Mouse (Mus musculus): Measurements from ENCODE around the gene Pomgnt1. TPM values are rescaled to one million over a fixed set of nuclear protein-coding genes. Genes with fewer than 3 reads are reported as not detected.

Gene Pomgnt1
- 37.1 to 52.2 TPM (median 44.0 TPM) in 4 replicates for total RNA-seq (2023)

GRCm38 (mm10) chr4:116123602-116124519 lies at the start of gene Pomgnt1, which contains the start of gene Rad54l:
Pomgnt1 (plus strand) TSS chr4:116123840.
Rad54l (minus strand) TSS chr4:116123690.

GRCm38 (mm10) chr4:116074861-116075620 lies 48.6 kb upstream of the Pomgnt1 start, which contains the start of the genes Uqcrh and Lrrc41:
Uqcrh (minus strand) TSS chr4:116075071.
Lrrc41 (plus strand) TSS chr4:116075269.

GRCm38 (mm10) chr4:116151238-116151637 lies 27.6 kb downstream of the Pomgnt1 start, which contains the start of gene Lurap1:
Lurap1 (minus strand) TSS chr4:116151338.

GRCm38 (mm10) chr4:116167404-116167803 lies 43.8 kb downstream of the Pomgnt1 start, which contains the start of gene Tspan1:
Tspan1 (minus strand) TSS chr4:116167601.

GRCm38 (mm10) chr4:116173072-116173471 lies 49.4 kb downstream of the Pomgnt1 start, which contains the start of the genes 1700042G07Rik and Gm49337:
1700042G07Rik (plus strand) TSS chr4:116173372.
Gm49337 (plus strand) TSS chr4:116173384.

Other genes with a start within 250 kb of the Pomgnt1 start
- 0.45 TPM in 1 of 4 replicates, not detected in the others for gene Kncn, start 239.4 kb upstream of the Pomgnt1 start, total RNA-seq (2023)
- gene 6430628N08Rik, start 233.2 kb upstream of the Pomgnt1 start, total RNA-seq (2023): not detected in 4 replicates
- not detected in 4 replicates for gene Dmbx1, start 183.9 kb upstream of the Pomgnt1 start, total RNA-seq (2023)
- gene Faah, start 105.9 kb upstream of the Pomgnt1 start, total RNA-seq (2023): 43.7 to 46.5 TPM (median 45.4 TPM) in 4 replicates
- gene Nsun4, start 70.0 kb upstream of the Pomgnt1 start, total RNA-seq (2023): 37.6 to 47.7 TPM (median 40.7 TPM) in 4 replicates
- gene Uqcrh, start 48.8 kb upstream of the Pomgnt1 start, total RNA-seq (2023): 276 to 285 TPM (median 277 TPM) in 4 replicates
- gene Lrrc41, start 48.6 kb upstream of the Pomgnt1 start, total RNA-seq (2023): 26.9 to 36.4 TPM (median 28.2 TPM) in 4 replicates
- gene Rad54l, start 150 bp upstream of the Pomgnt1 start, total RNA-seq (2023): 1.3 to 2.1 TPM (median 1.4 TPM) in 4 replicates
- gene Lurap1, start 27.5 kb downstream of the Pomgnt1 start, total RNA-seq (2023): 3.7 to 4.9 TPM (median 4.2 TPM) in 4 replicates
- gene Tspan1, start 43.8 kb downstream of the Pomgnt1 start, total RNA-seq (2023): not detected in 4 replicates
- not detected in 4 replicates for gene 1700042G07Rik, start 49.5 kb downstream of the Pomgnt1 start, total RNA-seq (2023)
- 0.37 to 0.98 TPM in 2 of 4 replicates, not detected in the others for gene Gm49337, start 49.5 kb downstream of the Pomgnt1 start, total RNA-seq (2023)
- gene Pik3r3, start 97.8 kb downstream of the Pomgnt1 start, total RNA-seq (2023): 0.69 to 3.1 TPM (median 1.8 TPM) in 4 replicates

All from B cell, adult 62 days (primary cell).